Mouse (Mus musculus) embryonic stem cell, embryonic (primary cell): ENCODE measurements around the gene Lrrc63.

Experiments
- CTCF ChIA-PET, 4 experiments: fragments of 300-600 bp in 2 of 4; fragments of 350-600 bp in 2 of 4; sonication (Branson Sonifier 250); formaldehyde crosslinking; loops; one replicate each; lab custom pipeline; 2022; ENCODE audit warnings: inconsistent platforms in 2 of 4; lab: Charles Lee
- POLR2A ChIA-PET, 4 experiments: fragments of 300-600 bp in 2 of 4; fragments of 350-600 bp in 2 of 4; sonication (Branson Sonifier 250); formaldehyde crosslinking; loops; one replicate each; lab custom pipeline; 2022; ENCODE audit warnings: antibody characterized with exemption in 4 of 4, inconsistent platforms in 1 of 4; lab: Charles Lee

Lrrc63 gene

GRCm38 (mm10) chr14:75060562-75060961 is 70.1 kb downstream of the Lrrc63 start:
- ChIA-PET POLR2A (interaction anchor here in 1 of 4 experiments (1.2 kb wide), 1 partner anchor 17 kb away, joined by 3 read pairs; no protein-coding TSS in a partner anchor), CTCF (no interaction called here)

- POLR2A ChIA-PET, result interaction anchor here in 2 of 4 experiments (1.3 to 1.7 kb wide), 2 partner anchors 10 kb away, joined by 4 to 5 read pairs; no protein-coding TSS in a partner anchor
- CTCF ChIA-PET, result no interaction called here
Measured at GRCm38 (mm10) chr14:75056861-75057431, 73.7 kb downstream of the Lrrc63 start.

GRCm38 (mm10) chr14:75054455-75055343 is 76.0 kb downstream of the Lrrc63 start:
- CTCF ChIA-PET, result interaction anchor here in 1 of 4 experiments (0.6 kb wide), 1 partner anchor 49 kb away, joined by 10 read pairs; no protein-coding TSS in a partner anchor

GRCm38 (mm10) chr14:75052451-75052850 is 78.2 kb downstream of the Lrrc63 start:
- ChIA-PET CTCF (interaction anchor here in 1 of 4 experiments (0.6 to 0.7 kb wide), 2 partner anchors 118 to 589 kb away, joined by 3 read pairs; no protein-coding TSS in a partner anchor), POLR2A (interaction anchor here in 1 of 4 experiments (0.6 kb wide), 2 partner anchors 37 to 70 kb away, joined by 3 to 4 read pairs; partner anchors contain the start of gene Rubcnl)

More at GRCm38 (mm10) chr14:75054455-75055343, 76.0 kb downstream of the Lrrc63 start:
- POLR2A ChIA-PET, result interaction anchor here in 1 of 4 experiments (1.7 kb wide), 1 partner anchor 12 kb away, joined by 5 read pairs; no protein-coding TSS in a partner anchor

GRCm38 (mm10) chr14:75045184-75045583 is 85.5 kb downstream of the Lrrc63 start:
- CTCF ChIA-PET, result no interaction called here

GRCm38 (mm10) chr14:75035431-75035830 is 95.2 kb downstream of the Lrrc63 start:
- ChIA-PET POLR2A (interaction anchor here in 2 of 4 experiments (0.5 to 1.4 kb wide), 3 partner anchors 8 to 248 kb away, joined by 3 to 4 read pairs (median 4); partner anchors contain the start of genes Rubcnl (in 1 of the 2) and Zc3h13 (in 1 of the 2)), CTCF (interaction anchor here in 2 of 4 experiments (0.6 to 1.3 kb wide), 7 partner anchors 11 to 1652 kb away, joined by 3 to 5 read pairs (median 3); partner anchors contain the start of gene Rubcnl (in 2 of the 2))

More at GRCm38 (mm10) chr14:75045184-75045583, 85.5 kb downstream of the Lrrc63 start:
- POLR2A ChIA-PET, result no interaction called here
